Mouse (Mus musculus) spleen, postnatal 10 days (tissue): ENCODE measurements around the gene Glyctk.

Source experiments
- DNase-seq, 2 experiments: peaks; one replicate each; pipeline ENCODE4 v3.0.0; 2021 to 2022; ENCODE audit warnings: low spot score in 2 of 2

Gene Glyctk

GRCm38 (mm10) chr9:106158037-106158491 lies at the start of gene Glyctk:
Gene Glyctk (minus strand): TSS chr9:106158138.
- no peak for DNase-seq

GRCm38 (mm10) chr9:106206515-106206914 lies 48.6 kb upstream of the Glyctk start:
- no peak for DNase-seq

- no peak for DNase-seq
Measured at GRCm38 (mm10) chr9:106205713-106206290, 47.9 kb upstream of the Glyctk start.

GRCm38 (mm10) chr9:106203990-106204851 lies 46.3 kb upstream of the Glyctk start:
- peak; percentile 19 to 31 for DNase-seq

- DNase-seq = peak; percentile 80 to 88
Measured at GRCm38 (mm10) chr9:106202819-106203636, 45.1 kb upstream of the Glyctk start, which contains the start of gene Twf2. Gene Twf2 (plus strand): TSS chr9:106203108.

- DNase-seq = no peak
Measured at GRCm38 (mm10) chr9:106201895-106202294, 44.0 kb upstream of the Glyctk start.

- DNase-seq = peak in 1 of 2 experiments; percentile 19
Measured at GRCm38 (mm10) chr9:106199535-106200272, 41.8 kb upstream of the Glyctk start, which contains the start of gene Ppm1m. Gene Ppm1m (minus strand): TSS chr9:106199746.

GRCm38 (mm10) chr9:106198962-106199458 lies 41.1 kb upstream of the Glyctk start:
- DNase-seq = peak; percentile 64 to 83

- peak in 1 of 2 experiments; percentile 19 for DNase-seq
Measured at GRCm38 (mm10) chr9:106197732-106198131, 39.8 kb upstream of the Glyctk start.

- DNase-seq = peak in 1 of 2 experiments; percentile 27
Measured at GRCm38 (mm10) chr9:106197081-106197713, 39.3 kb upstream of the Glyctk start.

- DNase-seq = peak in 1 of 2 experiments; percentile 11
Measured at GRCm38 (mm10) chr9:106195693-106196092, 37.8 kb upstream of the Glyctk start.

GRCm38 (mm10) chr9:106193930-106194807 lies 36.2 kb upstream of the Glyctk start:
- peak in 1 of 2 experiments; percentile 7 for DNase-seq

GRCm38 (mm10) chr9:106192998-106193397 lies 35.1 kb upstream of the Glyctk start:
- DNase-seq = peak in 1 of 2 experiments; percentile 7

- no peak for DNase-seq
Measured at GRCm38 (mm10) chr9:106192024-106192423, 34.1 kb upstream of the Glyctk start.

- DNase-seq = no peak
Measured at GRCm38 (mm10) chr9:106191355-106191754, 33.4 kb upstream of the Glyctk start.

- DNase-seq = no peak
Measured at GRCm38 (mm10) chr9:106183996-106184395, 26.1 kb upstream of the Glyctk start.

- DNase-seq = no peak
Measured at GRCm38 (mm10) chr9:106182146-106182545, 24.2 kb upstream of the Glyctk start.

GRCm38 (mm10) chr9:106179964-106180363 lies 22.0 kb upstream of the Glyctk start:
- no peak for DNase-seq

- DNase-seq = no peak
Measured at GRCm38 (mm10) chr9:106179454-106179853, 21.5 kb upstream of the Glyctk start.
